Mouse (Mus musculus) B cell, adult 62 days (primary cell): ENCODE measurements around the gene Rgcc. TPM values are rescaled to one million over a fixed set of nuclear protein-coding genes. Genes with fewer than 3 reads are reported as not detected.

ENCODE experiments used
- total RNA-seq: library from RNA; stranded (reverse); gene quantifications from 4 replicates; pipeline ENCODE4 v1.2.4, GENCODE M21; 2023

The Rgcc gene
- 45.9 to 54.1 TPM (median 47.7 TPM) in 4 replicates for total RNA-seq

GRCm38 (mm10) chr14:79301466-79301875 is at the start of gene Rgcc:
Gene Rgcc, minus strand, starts transcription at chr14:79301645.

Other genes with a start within 250 kb of the Rgcc start
- gene Zfp957, start 54.3 kb downstream of the Rgcc start, total RNA-seq = not detected in 4 replicates
- gene Naa16, start 89.1 kb upstream of the Rgcc start, total RNA-seq = 44.0 to 51.7 TPM (median 49.8 TPM) in 4 replicates
- 1.7 to 3.3 TPM (median 1.8 TPM) in 4 replicates for gene Mtrf1, start 96.1 kb upstream of the Rgcc start, total RNA-seq
- 15.7 to 18.2 TPM (median 16.6 TPM) in 4 replicates for gene Kbtbd7, start 124.9 kb upstream of the Rgcc start, total RNA-seq
- 0.33 to 0.63 TPM (median 0.57 TPM) in 4 replicates for gene Kbtbd6, start 150.2 kb upstream of the Rgcc start, total RNA-seq
- gene Elf1, start 179.5 kb upstream of the Rgcc start, total RNA-seq = 187 to 209 TPM (median 192 TPM) in 4 replicates
- gene Wbp4, start 179.9 kb upstream of the Rgcc start, total RNA-seq = 27.0 to 33.3 TPM (median 29.8 TPM) in 4 replicates